Mouse (Mus musculus): ENCODE data around the gene Glb1. TPM values are rescaled to one million over a fixed set of nuclear protein-coding genes. Genes with fewer than 3 reads are reported as not detected.
A peak's percentile ranks its signal among the peaks of the same experiment; 100 is the strongest.

Gene Glb1
- total RNA-seq, 1 experiment, result 36.0 TPM

GRCm38 (mm10) chr9:114400588-114400948, 308 bp upstream of the Glb1 start:
- Histone ChIP-seq H3K4me1 (ENCODE audit: control insufficient read depth in 2 of 2, insufficient read depth in 2 of 2, low read length in 2 of 2, poor library complexity in 1 of 2) (peaks cover 6 to 7% of the 10 kb centered on the region in 2 experiments; a peak in 3 of 4 replicates), H3K36me3 (ENCODE audit: control insufficient read depth, insufficient read depth, low read length, poor library complexity, severe bottlenecking) (peaks cover 17% of the 10 kb centered on the region), H3K9ac (ENCODE audit: insufficient read depth, low read depth, low read length, poor library complexity, severe bottlenecking) (peak overlapping the region; percentile 65), H3K9me3 (ENCODE audit: control insufficient read depth, insufficient read depth, low read depth, low read length) (0 out of 2 replicates have a peak, but pooled peaks cover 3% of the 10 kb centered on the region), H3K27ac (ENCODE audit: insufficient read depth, low read depth, low read length, poor library complexity, severe bottlenecking) (peak overlapping the region; percentile 90), H3K4me3 (ENCODE audit: insufficient read depth in 1 of 2, low read depth in 1 of 2, low read length in 2 of 2, poor library complexity in 1 of 2, severe bottlenecking in 1 of 2) (peak overlapping the region; percentile 92 to 98; a peak in 3 of 4 replicates)
- TF ChIP-seq MAFK (IDR thresholded peaks at IDR 0.05; ENCODE audit: insufficient read depth, low read depth, low read length) (no peak), CHD2 (IDR thresholded peaks at IDR 0.05; ENCODE audit: low read depth, low read length) (no peak), ZNF384 (IDR thresholded peaks at IDR 0.05; ENCODE audit: low read depth, low read length) (no peak), HCFC1 (IDR thresholded peaks at IDR 0.05; ENCODE audit: borderline replicate concordance, insufficient read depth, low read length) (no peak), ZC3H11A (IDR thresholded peaks at IDR 0.05; ENCODE audit: borderline replicate concordance, low read depth, low read length) (no peak)
- DNase-seq (ENCODE audit: low read depth, low spot score), result no peak
- in situ Hi-C loops (cut with MboI; ENCODE audit: low sequenced_read_pairs in 2 of 2, unreplicated experiment in 2 of 2), result no loop called here

- in situ Hi-C loops (cut with MboI; ENCODE audit: low sequenced_read_pairs in 2 of 2, unreplicated experiment in 2 of 2), result no loop called here
- peaks cover 6 to 7% of the 10 kb centered on the region in 2 experiments; a peak in 3 of 4 replicates for H3K4me1 ChIP-seq (ENCODE audit: control insufficient read depth in 2 of 2, insufficient read depth in 2 of 2, low read length in 2 of 2, poor library complexity in 1 of 2)
- H3K36me3 ChIP-seq (ENCODE audit: control insufficient read depth, insufficient read depth, low read length, poor library complexity, severe bottlenecking), result peaks cover 29% of the 10 kb centered on the region
- H3K27ac ChIP-seq (ENCODE audit: insufficient read depth, low read depth, low read length, poor library complexity, severe bottlenecking), result peak overlapping the region; percentile 64
- TF ChIP-seq HCFC1 (IDR thresholded peaks at IDR 0.05; ENCODE audit: borderline replicate concordance, insufficient read depth, low read length) (no peak), ZNF384 (IDR thresholded peaks at IDR 0.05; ENCODE audit: low read depth, low read length) (no peak), CHD2 (IDR thresholded peaks at IDR 0.05; ENCODE audit: low read depth, low read length) (no peak), MAFK (IDR thresholded peaks at IDR 0.05; ENCODE audit: insufficient read depth, low read depth, low read length) (no peak), ZC3H11A (IDR thresholded peaks at IDR 0.05; ENCODE audit: borderline replicate concordance, low read depth, low read length) (no peak)
- no peak for DNase-seq (ENCODE audit: low read depth, low spot score)
- peak overlapping the region; percentile 90 for H3K9ac ChIP-seq (ENCODE audit: insufficient read depth, low read depth, low read length, poor library complexity, severe bottlenecking)
- H3K9me3 ChIP-seq (ENCODE audit: control insufficient read depth, insufficient read depth, low read depth, low read length), result 0 out of 2 replicates have a peak, but pooled peaks cover 3% of the 10 kb centered on the region
- peak overlapping the region; percentile 92 to 98 for H3K4me3 ChIP-seq (ENCODE audit: insufficient read depth in 1 of 2, low read depth in 1 of 2, low read length in 2 of 2, poor library complexity in 1 of 2, severe bottlenecking in 1 of 2)
Measured at GRCm38 (mm10) chr9:114401685-114402080, 807 bp downstream of the Glb1 start.

GRCm38 (mm10) chr9:114407676-114408075, 6.8 kb downstream of the Glb1 start:
- Histone ChIP-seq H3K9ac (ENCODE audit: insufficient read depth, low read depth, low read length, poor library complexity, severe bottlenecking) (no peak overlapping the region), H3K4me3 (ENCODE audit: insufficient read depth in 1 of 2, low read depth in 1 of 2, low read length in 2 of 2, poor library complexity in 1 of 2, severe bottlenecking in 1 of 2) (no peak overlapping the region), H3K9me3 (ENCODE audit: control insufficient read depth, insufficient read depth, low read depth, low read length) (peaks cover 8% of the 10 kb centered on the region), H3K4me1 (ENCODE audit: control insufficient read depth in 2 of 2, insufficient read depth in 2 of 2, low read length in 2 of 2, poor library complexity in 1 of 2) (peaks cover 0 to 5% of the 10 kb centered on the region in 2 experiments; a peak in 2 of 4 replicates), H3K36me3 (ENCODE audit: control insufficient read depth, insufficient read depth, low read length, poor library complexity, severe bottlenecking) (peaks cover 62% of the 10 kb centered on the region), H3K27ac (ENCODE audit: insufficient read depth, low read depth, low read length, poor library complexity, severe bottlenecking) (no peak overlapping the region)
- no peak for TF ChIP-seq ZC3H11A (IDR thresholded peaks at IDR 0.05; ENCODE audit: borderline replicate concordance, low read depth, low read length)
- TF ChIP-seq ZNF384 (IDR thresholded peaks at IDR 0.05; ENCODE audit: low read depth, low read length), result no peak
- in situ Hi-C loops (cut with MboI; ENCODE audit: low sequenced_read_pairs in 2 of 2, unreplicated experiment in 2 of 2), result no loop called here
- no peak for DNase-seq (ENCODE audit: low read depth, low spot score)

GRCm38 (mm10) chr9:114410313-114410862, 9.5 kb downstream of the Glb1 start:
- in situ Hi-C loops (cut with MboI; ENCODE audit: low sequenced_read_pairs in 2 of 2, unreplicated experiment in 2 of 2), result no loop called here
- TF ChIP-seq ZC3H11A (IDR thresholded peaks at IDR 0.05; ENCODE audit: borderline replicate concordance, low read depth, low read length), result no peak
- TF ChIP-seq HCFC1 (IDR thresholded peaks at IDR 0.05; ENCODE audit: borderline replicate concordance, insufficient read depth, low read length), result no peak
- no peak for TF ChIP-seq CHD2 (IDR thresholded peaks at IDR 0.05; ENCODE audit: low read depth, low read length)
- TF ChIP-seq ZNF384 (IDR thresholded peaks at IDR 0.05; ENCODE audit: low read depth, low read length), result no peak
- TF ChIP-seq MAFK (IDR thresholded peaks at IDR 0.05; ENCODE audit: insufficient read depth, low read depth, low read length), result no peak
- Histone ChIP-seq H3K36me3 (ENCODE audit: control insufficient read depth, insufficient read depth, low read length, poor library complexity, severe bottlenecking) (peaks cover 71% of the 10 kb centered on the region), H3K4me3 (ENCODE audit: insufficient read depth in 1 of 2, low read depth in 1 of 2, low read length in 2 of 2, poor library complexity in 1 of 2, severe bottlenecking in 1 of 2) (no peak overlapping the region), H3K9me3 (ENCODE audit: control insufficient read depth, insufficient read depth, low read depth, low read length) (peaks cover 23% of the 10 kb centered on the region), H3K4me1 (ENCODE audit: control insufficient read depth in 2 of 2, insufficient read depth in 2 of 2, low read length in 2 of 2, poor library complexity in 1 of 2) (peaks cover 0 to 2% of the 10 kb centered on the region in 2 experiments; a peak in 2 of 4 replicates), H3K27ac (ENCODE audit: insufficient read depth, low read depth, low read length, poor library complexity, severe bottlenecking) (no peak overlapping the region), H3K9ac (ENCODE audit: insufficient read depth, low read depth, low read length, poor library complexity, severe bottlenecking) (no peak overlapping the region)
- DNase-seq (ENCODE audit: low read depth, low spot score), result no peak

Data from ES-E14 (cell line).